In the genomic region with DNA sequence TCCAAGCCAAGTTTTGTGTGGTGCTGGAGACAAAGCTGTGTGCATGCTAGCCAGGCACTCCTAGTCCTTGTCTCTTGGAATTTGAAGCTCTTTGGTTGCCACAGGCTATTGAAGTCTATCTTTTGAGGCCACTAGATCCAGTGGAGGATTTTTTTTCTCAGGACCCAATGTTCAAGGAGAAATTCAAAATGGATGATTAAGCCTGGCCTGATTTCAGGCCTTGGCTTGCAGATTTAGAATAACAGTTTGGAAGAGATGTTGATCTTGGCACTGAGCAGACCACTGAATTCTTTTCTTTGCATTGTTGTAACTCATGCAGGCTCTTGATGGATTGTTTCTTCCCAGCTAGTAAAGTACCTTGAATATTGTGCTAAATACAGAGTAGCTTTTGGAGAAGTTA, we compare ENCODE assay signal across 16 mouse cellular contexts.
DNase-seq lines count a peak whose midpoint lies in the region; ATAC-seq and TF ChIP-seq lines count a peak whose summit lies in the region.
"Had no signal": no experiment of that assay in that cellular context is flagged by ENCODE, and none has a peak within 500 bp of the region (broad histone marks: within the 10 kb centered on the region; RNA-seq: fewer than 3 reads in every experiment).

No protein-coding gene starts in this region.

- H3K4me2 ChIP-seq in kidney, embryonic 15.5 days, result no peak overlapping the region
- no peak overlapping the region for H3K4me2 ChIP-seq in neural tube, embryonic 12.5 days (replicated peaks)
- no peak overlapping the region for H3K4me2 ChIP-seq in neural tube, embryonic 15.5 days
- H3K4me2 ChIP-seq: intestine, embryonic 15.5 days; liver, embryonic 12.5 days had no signal

- peak overlapping the region; percentile 13; the same call in 1 of the 2 replicates for H3K4me3 ChIP-seq in gastrocnemius, adult 2 months
- H3K4me3 ChIP-seq in kidney, embryonic 15.5 days (replicated peaks), result no peak overlapping the region
- no peak overlapping the region for H3K4me3 ChIP-seq in neural tube, embryonic 12.5 days
- no peak overlapping the region for H3K4me3 ChIP-seq in neural tube, embryonic 15.5 days (replicated peaks)
- H3K4me3 ChIP-seq: forebrain, embryonic 10.5 days; intestine, embryonic 15.5 days; liver, embryonic 12.5 days had no signal

- no peak for ATAC-seq in kidney, embryonic 15.5 days (replicated peaks; ENCODE audit: low FRiP score)
- ATAC-seq in neural tube, embryonic 12.5 days (ENCODE audit: low FRiP score, low read depth), result no peak
- no peak for ATAC-seq in neural tube, embryonic 15.5 days (ENCODE audit: low FRiP score)
- ATAC-seq: intestine, embryonic 15.5 days; liver, embryonic 12.5 days had no signal

- no peak for DNase-seq in gastrocnemius, adult 2 months
- no peak for DNase-seq in gastrocnemius, postnatal 4 days (ENCODE audit: low spot score in 2 of 2)
- DNase-seq in kidney, postnatal 14 days, result no peak
- DNase-seq in neural tube, embryonic 10.5 days (ENCODE audit: extremely low spot score, low spot score), result no peak
- no peak for DNase-seq in urinary bladder, postnatal 4 days (ENCODE audit: low spot score in 2 of 2)
- DNase-seq: cerebellum, postnatal 25 days; gastrocnemius, postnatal 36 days; kidney, postnatal 25 days; right cerebral cortex, postnatal 4 days; thymus, adult 2 months had no signal

- no peaks in the 10 kb centered on the region for H3K36me3 ChIP-seq in kidney, embryonic 15.5 days
- H3K36me3 ChIP-seq in neural tube, embryonic 12.5 days, result no peaks in the 10 kb centered on the region
- H3K36me3 ChIP-seq in neural tube, embryonic 15.5 days, result no peaks in the 10 kb centered on the region
- H3K36me3 ChIP-seq: intestine, embryonic 15.5 days; liver, embryonic 12.5 days had no signal

- H3K9ac ChIP-seq in kidney, embryonic 15.5 days, result no peak overlapping the region
- H3K9ac ChIP-seq in neural tube, embryonic 12.5 days, result no peak overlapping the region
- no peak overlapping the region for H3K9ac ChIP-seq in neural tube, embryonic 15.5 days (replicated peaks)
- H3K9ac ChIP-seq: intestine, embryonic 15.5 days; liver, embryonic 12.5 days had no signal

- H3K9me3 ChIP-seq in kidney, embryonic 15.5 days (replicated peaks), result 0 out of 2 replicates have a peak, but pooled peaks cover 2% of the 10 kb centered on the region
- H3K9me3 ChIP-seq in neural tube, embryonic 12.5 days, result no peaks in the 10 kb centered on the region
- no peaks in the 10 kb centered on the region for H3K9me3 ChIP-seq in neural tube, embryonic 15.5 days (replicated peaks)
- H3K9me3 ChIP-seq: forebrain, embryonic 10.5 days; intestine, embryonic 15.5 days; liver, embryonic 12.5 days had no signal

- peak overlapping the region; percentile 20; the same call in 1 of the 2 replicates for H3K27ac ChIP-seq in gastrocnemius, adult 2 months
- peak overlapping the region; percentile 68 for H3K27ac ChIP-seq in kidney, embryonic 15.5 days
- H3K27ac ChIP-seq in neural tube, embryonic 12.5 days, result peak overlapping the region; percentile 8; the same call in 1 of the 2 replicates
- H3K27ac ChIP-seq in neural tube, embryonic 15.5 days (replicated peaks), result 0 out of 2 replicates have a peak overlapping the region, but pooled peaks have one; percentile 13
- H3K27ac ChIP-seq: forebrain, embryonic 10.5 days; intestine, embryonic 15.5 days; liver, embryonic 12.5 days had no signal

- TF ChIP-seq CTCF in gastrocnemius, adult 2 months (IDR thresholded peaks at IDR 0.05), result no peak

- H3K4me1 ChIP-seq in kidney, embryonic 15.5 days, result peaks cover 21% of the 10 kb centered on the region
- peaks cover 11% of the 10 kb centered on the region; the same call in 1 of the 2 replicates for H3K4me1 ChIP-seq in neural tube, embryonic 12.5 days
- peaks cover 13% of the 10 kb centered on the region; the same call in 1 of the 2 replicates for H3K4me1 ChIP-seq in neural tube, embryonic 15.5 days

- no peaks in the 10 kb centered on the region for H3K27me3 ChIP-seq in kidney, embryonic 15.5 days
- H3K27me3 ChIP-seq in neural tube, embryonic 12.5 days (replicated peaks), result no peaks in the 10 kb centered on the region
- no peaks in the 10 kb centered on the region for H3K27me3 ChIP-seq in neural tube, embryonic 15.5 days (replicated peaks)
- H3K27me3 ChIP-seq: intestine, embryonic 15.5 days; liver, embryonic 12.5 days had no signal

- intact Hi-C loops in gastrocnemius, adult 2 months (cut with DNase I), result no loop called here

Comparison
In these comparisons a context has a peak if more than half of its experiments do, and no peak if none do; other contexts are left out.
1. H3K27ac ChIP-seq: peak in every context shown above with its lines; median percentile 68 in kidney, embryonic 15.5 days; 20 in gastrocnemius, adult 2 months; 13 in neural tube, embryonic 15.5 days; 8 in neural tube, embryonic 12.5 days.